15 mouse cellular contexts compared by ENCODE assay signal in the genomic region with DNA sequence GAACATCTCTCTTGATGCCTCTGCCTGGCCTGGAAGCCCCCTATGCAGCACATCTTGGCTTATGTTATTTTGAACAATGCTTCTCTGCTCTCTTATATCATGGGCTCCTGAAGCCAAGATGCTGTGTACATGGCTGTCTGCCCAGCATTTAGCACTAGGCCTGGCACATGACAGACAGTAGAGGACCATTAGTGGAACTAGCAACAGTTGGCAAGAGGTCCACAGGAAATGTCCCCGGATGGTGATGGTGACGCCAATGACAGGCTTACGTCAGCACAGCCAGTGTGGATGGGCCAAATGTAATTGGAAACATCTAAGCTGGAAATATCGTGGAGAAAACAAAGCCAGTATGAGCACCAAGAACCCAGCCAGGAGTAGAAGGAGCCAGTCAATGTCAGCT.
DNase-seq lines count a peak whose midpoint lies in the region; ATAC-seq and TF ChIP-seq lines count a peak whose summit lies in the region.
"Had no signal": no experiment of that assay in that cellular context is flagged by ENCODE, and none has a peak within 500 bp of the region (broad histone marks: within the 10 kb centered on the region; RNA-seq: fewer than 3 reads in every experiment).

No protein-coding gene starts in this region.

- no peak for TF ChIP-seq CTCF in liver, adult 2 months (IDR thresholded peaks at IDR 0.05; ENCODE audit: low read depth, low read length)
- TF ChIP-seq CTCF in liver, postnatal 0 days (IDR thresholded peaks at IDR 0.05; ENCODE audit: low read depth): no peak
- TF ChIP-seq CTCF in cerebellum, adult 2 months (IDR thresholded peaks at IDR 0.05; ENCODE audit: borderline replicate concordance, insufficient read depth, low read depth, low read length): no peak

- H3K4me3 ChIP-seq in liver, adult 2 months (ENCODE audit: insufficient read depth, low read depth, low read length): no peak overlapping the region
- H3K4me3 ChIP-seq in liver, postnatal 0 days (ENCODE audit: low read depth, low read length): no peak overlapping the region
- H3K4me3 ChIP-seq in heart, embryonic 16.5 days (ENCODE audit: low read length): no peak overlapping the region
- no peak overlapping the region for H3K4me3 ChIP-seq in lung, embryonic 15.5 days
- H3K4me3 ChIP-seq in cerebellum, adult 2 months (replicated peaks; ENCODE audit: insufficient read depth, low read depth, low read length): no peak overlapping the region
- H3K4me3 ChIP-seq: hindbrain, embryonic 10.5 days; liver, embryonic 15.5 days had no signal

- H3K27me3 ChIP-seq in liver, adult 2 months (ENCODE audit: control insufficient read depth, insufficient read depth, low read length): no peaks in the 10 kb centered on the region
- H3K27me3 ChIP-seq in liver, postnatal 0 days (ENCODE audit: insufficient read depth, low read length): no peaks in the 10 kb centered on the region
- no peaks in the 10 kb centered on the region for H3K27me3 ChIP-seq in heart, embryonic 16.5 days (ENCODE audit: control insufficient read depth, insufficient read depth, low read length)
- no peaks in the 10 kb centered on the region for H3K27me3 ChIP-seq in lung, embryonic 15.5 days
- H3K27me3 ChIP-seq in cerebellum, adult 2 months (ENCODE audit: control insufficient read depth, insufficient read depth, low read length): no peaks in the 10 kb centered on the region
- H3K27me3 ChIP-seq: liver, embryonic 15.5 days had no signal

- peak; percentile 36 for DNase-seq in liver, adult 2 months (ENCODE audit: extremely low read depth, low read depth, low spot score)
- DNase-seq in liver, postnatal 0 days: no peak
- DNase-seq in cerebellum, adult 2 months: no peak
- DNase-seq in left cerebral cortex, adult 18-20 months (ENCODE audit: low spot score in 2 of 2): no peak
- DNase-seq: kidney, postnatal 4 days; retina, postnatal 1 day; thymus, adult 2 months had no signal

- H3K4me1 ChIP-seq in liver, adult 2 months (ENCODE audit: control insufficient read depth, insufficient read depth, low read length): no peaks in the 10 kb centered on the region; the same call in 1 of the 2 replicates
- H3K4me1 ChIP-seq in liver, postnatal 0 days (ENCODE audit: insufficient read depth): no peaks in the 10 kb centered on the region
- no peaks in the 10 kb centered on the region; the same call in 1 of the 2 replicates for H3K4me1 ChIP-seq in heart, embryonic 16.5 days (ENCODE audit: control insufficient read depth, insufficient read depth, low read length)
- H3K4me1 ChIP-seq in lung, embryonic 15.5 days: peaks cover 5% of the 10 kb centered on the region; the same call in 1 of the 2 replicates
- H3K4me1 ChIP-seq in cerebellum, adult 2 months (ENCODE audit: control insufficient read depth, insufficient read depth, low read length): no peaks in the 10 kb centered on the region
- H3K4me1 ChIP-seq: hindbrain, embryonic 10.5 days; liver, embryonic 15.5 days had no signal

- 78% methylated on average over 4 of the region's 4 CpGs for WGBS in liver, adult 2 months
- WGBS in liver, postnatal 0 days (ENCODE audit: insufficient replicate concordance): 77% methylated on average over 4 of the region's 4 CpGs
- WGBS in heart, embryonic 16.5 days: 55% methylated on average over 4 of the region's 4 CpGs
- WGBS in lung, embryonic 15.5 days: 50% methylated on average over 4 of the region's 4 CpGs
- 18% methylated on average over 4 of the region's 4 CpGs for WGBS in cerebellum, adult 2 months

- H3K9me3 ChIP-seq in liver, postnatal 0 days (ENCODE audit: low read length): no peaks in the 10 kb centered on the region
- no peaks in the 10 kb centered on the region for H3K9me3 ChIP-seq in heart, embryonic 16.5 days (replicated peaks; ENCODE audit: control insufficient read depth, low read length)
- no peaks in the 10 kb centered on the region for H3K9me3 ChIP-seq in lung, embryonic 15.5 days
- H3K9me3 ChIP-seq: hindbrain, embryonic 10.5 days; liver, embryonic 15.5 days had no signal

- no peak overlapping the region for H3K9ac ChIP-seq in liver, adult 2 months (ENCODE audit: low read depth, low read length)
- H3K9ac ChIP-seq in liver, postnatal 0 days (replicated peaks): no peak overlapping the region
- no peak overlapping the region for H3K9ac ChIP-seq in heart, embryonic 16.5 days (ENCODE audit: low read length)
- H3K9ac ChIP-seq in lung, embryonic 15.5 days: no peak overlapping the region
- H3K9ac ChIP-seq: liver, embryonic 15.5 days had no signal

- TF ChIP-seq POLR2A in liver, adult 2 months (IDR thresholded peaks at IDR 0.05; ENCODE audit: extremely low read depth, insufficient read depth, low read length): no peak
- TF ChIP-seq POLR2A in cerebellum, adult 2 months (IDR thresholded peaks at IDR 0.05; ENCODE audit: borderline replicate concordance, insufficient read depth, low read length): no peak

- H3K79me2 ChIP-seq in liver, adult 2 months (ENCODE audit: control insufficient read depth, insufficient read depth, low read length): no peaks in the 10 kb centered on the region

- no peak for TF ChIP-seq EP300 in liver, postnatal 0 days (IDR thresholded peaks at IDR 0.05; ENCODE audit: low read depth)

- H3K4me2 ChIP-seq in liver, postnatal 0 days (ENCODE audit: low read depth, low read length): no peak overlapping the region
- no peak overlapping the region for H3K4me2 ChIP-seq in heart, embryonic 16.5 days (ENCODE audit: low read depth, low read length)
- H3K4me2 ChIP-seq in lung, embryonic 15.5 days: no peak overlapping the region
- H3K4me2 ChIP-seq: liver, embryonic 15.5 days had no signal

- H3K36me3 ChIP-seq in liver, adult 2 months (ENCODE audit: control insufficient read depth, insufficient read depth, low read length): no peaks in the 10 kb centered on the region
- H3K36me3 ChIP-seq in liver, postnatal 0 days (replicated peaks; ENCODE audit: insufficient read depth, low read length): no peaks in the 10 kb centered on the region
- no peaks in the 10 kb centered on the region for H3K36me3 ChIP-seq in heart, embryonic 16.5 days (ENCODE audit: control insufficient read depth, insufficient read depth)
- no peaks in the 10 kb centered on the region for H3K36me3 ChIP-seq in lung, embryonic 15.5 days
- H3K36me3 ChIP-seq: hindbrain, embryonic 10.5 days; liver, embryonic 15.5 days had no signal

- no peak for ATAC-seq in liver, postnatal 0 days
- ATAC-seq in heart, embryonic 16.5 days (replicated peaks; ENCODE audit: extremely low read depth, insufficient read depth, low FRiP score): 0 out of 2 replicates have a peak, but pooled peaks have one; percentile 18
- ATAC-seq in lung, embryonic 15.5 days (ENCODE audit: borderline replicate concordance, extremely low read depth, low FRiP score, low TSS enrichment): peak; percentile 75; the same call in 1 of the 2 replicates
- ATAC-seq in erythroid progenitor cell, adult 5-6 weeks (replicated peaks; ENCODE audit: low FRiP score, poor library complexity, severe bottlenecking): no peak
- ATAC-seq: CD4-positive, CD25-positive, alpha-beta regulatory T cell, adult 4 months; forebrain, embryonic 16.5 days; inflammation-experienced regulatory T-cells, adult 6 months had no signal

- no peak overlapping the region for H3K27ac ChIP-seq in liver, adult 2 months (replicated peaks; ENCODE audit: insufficient read depth, low read depth, low read length)
- H3K27ac ChIP-seq in liver, postnatal 0 days (ENCODE audit: low read depth): no peak overlapping the region
- no peak overlapping the region for H3K27ac ChIP-seq in heart, embryonic 16.5 days (ENCODE audit: low read length)
- H3K27ac ChIP-seq in lung, embryonic 15.5 days: no peak overlapping the region
- H3K27ac ChIP-seq in cerebellum, adult 2 months (ENCODE audit: insufficient read depth, low read length): no peak overlapping the region
- H3K27ac ChIP-seq: hindbrain, embryonic 10.5 days; liver, embryonic 15.5 days had no signal

Comparison
In these comparisons a context has a peak if more than half of its experiments do, and no peak if none do; other contexts are left out.
1. ATAC-seq: peak in heart, embryonic 16.5 days (single experiment) and lung, embryonic 15.5 days (single experiment); none in liver, postnatal 0 days (single experiment) and erythroid progenitor cell, adult 5-6 weeks (single experiment).